Mouse (Mus musculus): Measurements from ENCODE around the gene Zc3h12d. TPM values are rescaled to one million over a fixed set of nuclear protein-coding genes. Genes with fewer than 3 reads are reported as not detected.

Gene Zc3h12d
- total RNA-seq, 4 experiments from 2014 or later = 0.12 to 0.25 (median 0.23) TPM; not detected in 1

- DNase-seq (ENCODE audit: low spot score in 2 of 2) = no peak
These were observed 6.7 kb downstream of the Zc3h12d start for GRCm38 (mm10) chr10:7838874-7839421.

- DNase-seq (ENCODE audit: low spot score in 2 of 2) = no peak
These were observed 7.5 kb downstream of the Zc3h12d start for GRCm38 (mm10) chr10:7839551-7840352.

GRCm38 (mm10) chr10:7840353-7840733 is 8.1 kb downstream of the Zc3h12d start:
- DNase-seq (ENCODE audit: low spot score in 2 of 2) = no peak

- no peak for DNase-seq (ENCODE audit: low spot score in 2 of 2)
These were observed 8.5 kb downstream of the Zc3h12d start for GRCm38 (mm10) chr10:7840785-7841184.

- DNase-seq (ENCODE audit: low spot score in 2 of 2) = no peak
These were observed 9.4 kb downstream of the Zc3h12d start for GRCm38 (mm10) chr10:7841571-7842080.

GRCm38 (mm10) chr10:7843181-7843580 is 10.9 kb downstream of the Zc3h12d start:
- DNase-seq (ENCODE audit: low spot score in 2 of 2) = no peak

GRCm38 (mm10) chr10:7844161-7844560 is 11.9 kb downstream of the Zc3h12d start:
- DNase-seq (ENCODE audit: low spot score in 2 of 2) = no peak

- no peak for DNase-seq (ENCODE audit: low spot score in 2 of 2)
These were observed 12.9 kb downstream of the Zc3h12d start for GRCm38 (mm10) chr10:7845136-7845535.

GRCm38 (mm10) chr10:7845991-7846390 is 13.7 kb downstream of the Zc3h12d start:
- DNase-seq (ENCODE audit: low spot score in 2 of 2) = no peak

GRCm38 (mm10) chr10:7847166-7847605 is 14.9 kb downstream of the Zc3h12d start:
- DNase-seq (ENCODE audit: low spot score in 2 of 2) = no peak

GRCm38 (mm10) chr10:7851891-7852290 is 19.6 kb downstream of the Zc3h12d start:
- no peak for DNase-seq (ENCODE audit: low spot score in 2 of 2)

GRCm38 (mm10) chr10:7860494-7860893 is 28.2 kb downstream of the Zc3h12d start:
- DNase-seq (ENCODE audit: low spot score in 2 of 2) = no peak

GRCm38 (mm10) chr10:7861259-7861936 is 29.1 kb downstream of the Zc3h12d start:
- DNase-seq (ENCODE audit: low spot score in 2 of 2) = no peak

GRCm38 (mm10) chr10:7861937-7862657 is 29.8 kb downstream of the Zc3h12d start:
- DNase-seq (ENCODE audit: low spot score in 2 of 2) = no peak

- DNase-seq (ENCODE audit: low spot score in 2 of 2) = no peak
These were observed 31.1 kb downstream of the Zc3h12d start for GRCm38 (mm10) chr10:7863411-7863810.

- no peak for DNase-seq (ENCODE audit: low spot score in 2 of 2)
These were observed 31.9 kb downstream of the Zc3h12d start for GRCm38 (mm10) chr10:7864184-7864583.

- no peak for DNase-seq (ENCODE audit: low spot score in 2 of 2)
These were observed 32.5 kb downstream of the Zc3h12d start for GRCm38 (mm10) chr10:7864806-7865205.

GRCm38 (mm10) chr10:7866762-7867665 is 34.7 kb downstream of the Zc3h12d start:
- no peak for DNase-seq (ENCODE audit: low spot score in 2 of 2)

GRCm38 (mm10) chr10:7867666-7868030 is 35.4 kb downstream of the Zc3h12d start:
- no peak for DNase-seq (ENCODE audit: low spot score in 2 of 2)

GRCm38 (mm10) chr10:7869746-7870145 is 37.5 kb downstream of the Zc3h12d start:
- DNase-seq (ENCODE audit: low spot score in 2 of 2) = no peak

Data from left cerebral cortex, adult 8-10 months (tissue).